Mouse (Mus musculus): ENCODE data around the gene Krtap31-2. TPM values are rescaled to one million over a fixed set of nuclear protein-coding genes. Genes with fewer than 3 reads are reported as not detected.

Krtap31-2 gene
- polyA plus RNA-seq (2016; fragmentation: Nextera tagmentation; extraction: Ambion mirVana), result not detected in 2 replicates

GRCm38 (mm10) chr11:99935991-99936390, at the start of gene Krtap31-2:
Gene Krtap31-2, plus strand, starts transcription at chr11:99936291.
- no peaks in the 10 kb centered on the region for H3K4me1 ChIP-seq (replicated peaks)
- no peak for DNase-seq (ENCODE audit: low spot score)
- 0 out of 2 replicates have a peak, but pooled peaks cover 3% of the 10 kb centered on the region for H3K27me3 ChIP-seq (ENCODE audit: insufficient read depth, poor library complexity, severe bottlenecking)
- no peak within 1 kb of the TSS for H3K4me3 ChIP-seq
- no peak within 1 kb of the TSS for H3K27ac ChIP-seq
- no peaks in the 10 kb centered on the region for H3K36me3 ChIP-seq
- no peaks in the 10 kb centered on the region for H3K9me3 ChIP-seq
- WGBS, result 97% methylated on average over 1 of the region's 1 CpGs

GRCm38 (mm10) chr11:99907620-99908019, 28.5 kb upstream of the Krtap31-2 start, which contains the start of gene Krtap31-1:
Gene Krtap31-1, plus strand, starts transcription at chr11:99907920.
- H3K4me1 ChIP-seq (replicated peaks), result no peaks in the 10 kb centered on the region
- no peaks in the 10 kb centered on the region for H3K9me3 ChIP-seq
- no peak for DNase-seq (ENCODE audit: low spot score)
- H3K27me3 ChIP-seq (ENCODE audit: insufficient read depth, poor library complexity, severe bottlenecking), result no peaks in the 10 kb centered on the region
- no peak within 1 kb of the TSS for H3K4me3 ChIP-seq
- 86% methylated on average over 2 of the region's 2 CpGs for WGBS
- no peak within 1 kb of the TSS for H3K27ac ChIP-seq
- H3K36me3 ChIP-seq, result no peaks in the 10 kb centered on the region

- Histone ChIP-seq H3K27me3 (ENCODE audit: insufficient read depth, poor library complexity, severe bottlenecking) (no peaks in the 10 kb centered on the region), H3K4me3 (no peak within 1 kb of the TSS), H3K4me1 (replicated peaks) (no peaks in the 10 kb centered on the region), H3K27ac (no peak within 1 kb of the TSS), H3K36me3 (no peaks in the 10 kb centered on the region), H3K9me3 (no peaks in the 10 kb centered on the region)
- DNase-seq (ENCODE audit: low spot score), result no peak
- WGBS, result 92% methylated on average over 3 of the region's 3 CpGs
Observed at GRCm38 (mm10) chr11:99914451-99914850, 21.6 kb upstream of the Krtap31-2 start, which contains the start of gene Gm11565. Gene Gm11565, plus strand, starts transcription at chr11:99914751.

- no peak overlapping the region for H3K4me3 ChIP-seq
- H3K9me3 ChIP-seq, result no peaks in the 10 kb centered on the region
- H3K36me3 ChIP-seq, result no peaks in the 10 kb centered on the region
- no peaks in the 10 kb centered on the region for H3K27me3 ChIP-seq (ENCODE audit: insufficient read depth, poor library complexity, severe bottlenecking)
- H3K4me1 ChIP-seq (replicated peaks), result no peaks in the 10 kb centered on the region
- WGBS, result 87% methylated on average over 9 of the region's 9 CpGs
- H3K27ac ChIP-seq, result no peak overlapping the region
- DNase-seq (ENCODE audit: low spot score), result no peak
Observed at GRCm38 (mm10) chr11:99937751-99938264, 1.7 kb downstream of the Krtap31-2 start.

- H3K27ac ChIP-seq, result no peak within 1 kb of the TSS; the same call in 1 of the 2 replicates
- no peaks in the 10 kb centered on the region for H3K36me3 ChIP-seq
- no peaks in the 10 kb centered on the region for H3K27me3 ChIP-seq (ENCODE audit: insufficient read depth, poor library complexity, severe bottlenecking)
- H3K9me3 ChIP-seq, result 0 out of 2 replicates have a peak, but pooled peaks cover 8% of the 10 kb centered on the region
- no peak within 1 kb of the TSS for H3K4me3 ChIP-seq
- peaks cover 5% of the 10 kb centered on the region; the same call in 1 of the 2 replicates for H3K4me1 ChIP-seq (replicated peaks)
- 91% methylated on average over 2 of the region's 2 CpGs for WGBS
- DNase-seq (ENCODE audit: low spot score), result no peak
Observed at GRCm38 (mm10) chr11:99948175-99948574, 12.1 kb downstream of the Krtap31-2 start, which contains the start of gene Krtap9-5. Gene Krtap9-5, plus strand, starts transcription at chr11:99948475.

GRCm38 (mm10) chr11:99964213-99964612, 28.1 kb downstream of the Krtap31-2 start:
- H3K4me1 ChIP-seq (replicated peaks), result peaks cover 5% of the 10 kb centered on the region; the same call in 1 of the 2 replicates
- no peaks in the 10 kb centered on the region for H3K36me3 ChIP-seq
- H3K9me3 ChIP-seq, result no peaks in the 10 kb centered on the region
- H3K27me3 ChIP-seq (ENCODE audit: insufficient read depth, poor library complexity, severe bottlenecking), result no peaks in the 10 kb centered on the region
- no peak for DNase-seq (ENCODE audit: low spot score)
- H3K4me3 ChIP-seq, result no peak overlapping the region
- no peak overlapping the region for H3K27ac ChIP-seq
- WGBS, result 53% methylated on average over 6 of the region's 6 CpGs

DNA sequence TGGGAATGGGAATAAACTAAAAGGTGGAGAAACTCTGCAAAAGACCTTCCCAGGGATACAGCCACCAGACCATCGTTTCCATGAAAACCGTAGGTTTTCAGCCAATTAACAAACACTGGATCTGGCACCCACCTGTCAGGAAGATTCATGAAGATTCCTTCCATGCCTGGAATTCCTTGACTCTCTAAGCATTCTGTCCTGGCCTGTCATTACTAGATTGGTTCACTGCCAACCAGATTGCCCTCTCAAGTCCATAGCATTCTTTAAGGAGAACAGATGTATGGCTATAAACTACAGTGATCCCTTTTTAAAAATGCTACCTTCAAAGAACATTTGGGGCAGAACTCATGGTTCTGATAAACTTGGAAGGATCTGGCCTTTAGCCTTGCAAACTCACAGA, 29.9 kb downstream of the Krtap31-2 start:
- Histone ChIP-seq H3K4me3 (no peak overlapping the region), H3K4me1 (replicated peaks) (peaks cover 5% of the 10 kb centered on the region; the same call in 1 of the 2 replicates), H3K9me3 (no peaks in the 10 kb centered on the region), H3K36me3 (no peaks in the 10 kb centered on the region), H3K27me3 (ENCODE audit: insufficient read depth, poor library complexity, severe bottlenecking) (no peaks in the 10 kb centered on the region), H3K27ac (no peak overlapping the region)
- DNase-seq (ENCODE audit: low spot score), result no peak
- WGBS, result 69% methylated on average over 2 of the region's 2 CpGs

DNA sequence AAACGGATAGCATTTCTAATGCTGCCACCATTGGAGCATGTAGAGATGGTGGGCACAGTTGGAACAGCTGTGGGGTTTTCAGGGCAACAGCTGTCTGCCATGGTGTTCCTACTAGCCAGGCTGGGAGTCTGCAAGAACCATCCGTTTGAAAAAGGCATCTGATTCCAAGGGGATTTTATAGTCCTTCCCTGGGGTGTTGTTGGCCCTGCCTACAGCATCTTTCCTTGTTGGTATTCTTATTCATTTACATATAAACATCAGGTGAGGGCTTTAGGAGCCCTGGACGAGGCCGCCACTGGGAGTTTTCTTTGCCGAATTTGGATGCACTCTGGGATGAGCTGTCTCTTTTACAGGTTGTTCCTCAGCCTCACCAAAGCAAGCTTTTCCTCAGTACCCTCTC, 42.9 kb downstream of the Krtap31-2 start, which contains the start of gene Krtap29-1:
Gene Krtap29-1 (minus strand): TSS at position 101 of the 400 bp plus-strand sequence.
- H3K4me3 ChIP-seq, result no peak within 1 kb of the TSS
- DNase-seq (ENCODE audit: low spot score), result no peak
- H3K4me1 ChIP-seq (replicated peaks), result no peaks in the 10 kb centered on the region
- no peaks in the 10 kb centered on the region for H3K27me3 ChIP-seq (ENCODE audit: insufficient read depth, poor library complexity, severe bottlenecking)
- H3K36me3 ChIP-seq, result no peaks in the 10 kb centered on the region
- peaks cover 4% of the 10 kb centered on the region; the same call in 1 of the 2 replicates for H3K9me3 ChIP-seq
- WGBS, result 74% methylated on average over 5 of the region's 5 CpGs
- no peak within 1 kb of the TSS for H3K27ac ChIP-seq

DNA sequence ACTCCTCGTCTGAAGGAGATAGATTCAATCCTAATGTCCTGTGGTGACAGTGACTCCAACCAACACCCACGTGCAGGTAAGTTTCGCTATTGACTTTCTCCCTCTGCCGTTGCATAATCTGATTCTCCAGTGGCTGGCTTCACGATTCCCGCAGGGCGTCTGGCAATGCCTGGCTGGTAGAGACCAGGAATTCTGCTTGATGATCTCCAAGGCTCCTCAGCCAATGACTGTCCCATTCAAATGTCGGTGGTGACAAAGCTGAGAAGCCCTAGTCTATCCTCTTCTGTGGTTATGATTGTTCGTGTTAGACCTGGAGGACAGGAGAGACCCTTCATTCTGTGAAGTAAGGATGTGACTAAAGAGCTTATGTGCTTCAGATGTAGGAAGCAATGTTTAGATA, 46.6 kb downstream of the Krtap31-2 start:
- no peak for DNase-seq (ENCODE audit: low spot score)
- no peaks in the 10 kb centered on the region for H3K36me3 ChIP-seq
- no peak overlapping the region for H3K4me3 ChIP-seq
- peaks cover 3% of the 10 kb centered on the region; the same call in 1 of the 2 replicates for H3K27me3 ChIP-seq (ENCODE audit: insufficient read depth, poor library complexity, severe bottlenecking)
- no peaks in the 10 kb centered on the region for H3K9me3 ChIP-seq
- no peak overlapping the region for H3K27ac ChIP-seq
- WGBS, result 85% methylated on average over 9 of the region's 9 CpGs
- H3K4me1 ChIP-seq (replicated peaks), result no peaks in the 10 kb centered on the region

DNA sequence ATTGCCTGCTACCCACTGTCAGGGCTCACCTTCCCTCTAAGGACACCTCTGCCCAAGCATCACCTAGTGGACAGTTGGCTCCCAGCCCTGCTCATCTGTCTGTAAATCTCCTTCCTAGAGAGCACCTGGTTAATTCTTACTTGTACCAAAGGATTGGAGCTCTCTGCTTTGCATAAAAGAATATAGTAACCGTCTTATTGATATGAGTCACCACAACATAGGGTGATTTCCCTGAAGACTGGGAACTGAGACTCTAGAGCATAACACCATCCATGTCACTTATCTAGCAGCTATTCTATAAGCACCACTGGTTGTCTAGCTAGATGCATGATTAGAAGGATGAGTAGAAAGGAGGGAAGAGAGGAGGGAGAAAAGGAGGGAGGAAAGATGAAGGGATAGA, 47.4 kb downstream of the Krtap31-2 start:
- peaks cover 3% of the 10 kb centered on the region; the same call in 1 of the 2 replicates for H3K27me3 ChIP-seq (ENCODE audit: insufficient read depth, poor library complexity, severe bottlenecking)
- no peaks in the 10 kb centered on the region for H3K36me3 ChIP-seq
- WGBS, result 79% methylated on average over 1 of the region's 1 CpGs
- no peak overlapping the region for H3K27ac ChIP-seq
- DNase-seq (ENCODE audit: low spot score), result no peak
- no peaks in the 10 kb centered on the region for H3K4me1 ChIP-seq (replicated peaks)
- no peaks in the 10 kb centered on the region for H3K9me3 ChIP-seq
- no peak overlapping the region for H3K4me3 ChIP-seq

DNA sequence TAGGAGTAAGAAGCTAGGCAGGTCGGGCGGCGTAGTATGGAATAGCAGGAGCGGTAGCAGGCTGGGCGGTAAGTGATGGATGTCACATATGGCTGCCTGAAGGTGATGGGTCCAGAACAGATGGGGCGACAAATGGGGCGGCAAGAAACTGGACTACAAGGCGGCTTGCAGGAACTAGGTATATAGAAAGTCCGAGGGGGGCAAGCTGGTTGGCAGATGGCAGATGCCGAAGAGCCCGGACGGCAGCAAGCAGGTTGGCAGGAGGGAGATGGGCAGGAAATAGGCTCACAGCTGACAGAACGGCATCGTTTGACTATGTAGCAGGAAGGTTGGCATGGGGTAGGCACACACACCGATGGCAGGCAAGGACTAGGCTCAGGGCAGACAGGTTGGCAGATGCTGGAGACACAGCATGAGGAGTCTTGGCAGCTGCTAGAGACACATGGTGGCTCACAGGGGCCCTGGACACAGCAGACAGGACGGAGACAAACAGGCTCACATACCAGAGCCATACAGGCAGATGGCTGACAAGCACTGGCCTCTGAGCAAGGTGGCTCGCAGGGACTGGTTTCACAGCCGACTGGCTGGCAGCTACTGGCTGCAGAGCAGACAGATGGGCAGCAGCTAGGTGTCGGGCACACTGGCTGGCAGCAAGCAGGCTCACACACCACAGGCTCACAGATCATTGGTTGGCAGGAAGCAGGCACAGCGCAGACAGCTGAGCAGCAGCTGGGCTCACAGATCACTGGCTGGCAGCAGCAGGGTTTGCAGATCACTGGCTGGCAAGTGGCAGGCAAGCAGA, 49.4 kb downstream of the Krtap31-2 start:
- Histone ChIP-seq H3K27me3 (ENCODE audit: insufficient read depth, poor library complexity, severe bottlenecking) (peaks cover 3% of the 10 kb centered on the region; the same call in 1 of the 2 replicates), H3K4me3 (no peak overlapping the region), H3K27ac (no peak overlapping the region), H3K9me3 (no peaks in the 10 kb centered on the region), H3K4me1 (replicated peaks) (no peaks in the 10 kb centered on the region), H3K36me3 (no peaks in the 10 kb centered on the region)
- 88% methylated on average over 20 of the region's 20 CpGs for WGBS
- DNase-seq (ENCODE audit: low spot score), result no peak

GRCm38 (mm10) chr11:99986180-99986647, 50.1 kb downstream of the Krtap31-2 start, which contains the start of gene Krtap16-1:
Gene Krtap16-1, minus strand, starts transcription at chr11:99986597.
- no peak within 1 kb of the TSS for H3K4me3 ChIP-seq
- peaks cover 3% of the 10 kb centered on the region; the same call in 1 of the 2 replicates for H3K27me3 ChIP-seq (ENCODE audit: insufficient read depth, poor library complexity, severe bottlenecking)
- no peaks in the 10 kb centered on the region for H3K4me1 ChIP-seq (replicated peaks)
- H3K27ac ChIP-seq, result no peak within 1 kb of the TSS
- no peaks in the 10 kb centered on the region for H3K9me3 ChIP-seq
- WGBS, result 80% methylated on average over 8 of the region's 8 CpGs
- no peak for DNase-seq (ENCODE audit: low spot score)
- no peaks in the 10 kb centered on the region for H3K36me3 ChIP-seq

Measured in hindbrain, embryonic 10.5 days (tissue).